Comparison of ENCODE assay signal across 8 mouse cellular contexts in the genomic region with DNA sequence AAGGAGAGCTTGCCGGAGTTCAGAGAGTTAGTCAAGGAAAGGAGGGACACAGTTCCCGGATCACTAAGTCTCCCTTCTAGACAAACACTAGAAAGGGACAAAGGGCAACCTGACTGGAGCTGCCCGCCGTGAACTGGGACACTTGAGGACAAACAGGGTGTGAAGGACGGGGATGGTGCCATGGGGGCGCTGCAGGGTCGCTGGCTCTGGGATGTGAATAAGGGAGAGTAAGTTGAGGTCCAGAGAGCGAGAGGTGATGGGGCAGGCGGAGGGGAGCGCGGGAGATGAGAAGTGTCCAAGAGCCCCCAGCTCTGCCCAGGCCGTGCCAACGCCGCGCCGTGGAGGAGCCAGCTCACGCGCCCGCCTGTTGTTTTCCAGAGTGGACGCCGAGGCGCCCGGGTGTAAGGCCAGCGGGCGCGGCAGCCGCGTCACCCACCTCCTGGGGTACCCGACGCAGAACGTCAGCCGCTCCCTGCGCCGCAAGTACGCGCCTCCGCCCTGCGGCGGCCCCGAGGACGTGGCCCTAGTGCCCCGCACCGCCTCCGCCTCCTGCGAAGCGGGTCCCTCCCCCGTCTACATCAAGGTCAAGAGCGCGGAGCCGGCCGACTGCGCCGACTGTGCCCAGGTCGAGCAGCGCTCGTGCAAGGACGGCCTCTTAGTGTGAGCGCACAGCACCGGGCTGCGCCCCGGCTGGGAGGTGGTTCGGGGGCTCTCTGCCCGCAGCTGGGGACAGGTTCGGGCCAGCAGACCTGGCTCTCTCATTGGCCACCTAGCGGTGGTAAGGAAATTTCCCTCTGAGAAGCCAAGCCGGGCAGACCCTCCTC. TPM values are rescaled to one million over a fixed set of nuclear protein-coding genes. Genes with fewer than 3 reads are reported as not detected.
DNase-seq lines count a peak whose midpoint lies in the region; ATAC-seq and TF ChIP-seq lines count a peak whose summit lies in the region.

No protein-coding gene starts in this region.

- H3K4me3 ChIP-seq in C2C12 (ENCODE audit: insufficient read depth, poor library complexity, severe bottlenecking) = peak overlapping the region; percentile 14
- H3K4me3 ChIP-seq in forebrain, embryonic 12.5 days (replicated peaks) = peak overlapping the region; percentile 70
- peak overlapping the region; percentile 68 for H3K4me3 ChIP-seq in heart, postnatal 0 days (ENCODE audit: low read depth, low read length)
- H3K4me3 ChIP-seq in liver, embryonic 14.5 days (ENCODE audit: insufficient read depth in 1 of 2, low read depth in 2 of 2, low read length in 2 of 2) = peak overlapping the region; percentile 30 to 36
- H3K4me3 ChIP-seq in stomach, embryonic 16.5 days (replicated peaks; ENCODE audit: low read length) = peak overlapping the region; percentile 72

- peak overlapping the region; percentile 72 for H3K9ac ChIP-seq in forebrain, embryonic 12.5 days
- peak overlapping the region; percentile 52 for H3K9ac ChIP-seq in heart, postnatal 0 days (replicated peaks; ENCODE audit: low read depth, low read length)
- H3K9ac ChIP-seq in liver, embryonic 14.5 days (replicated peaks) = no peak overlapping the region
- H3K9ac ChIP-seq in stomach, embryonic 16.5 days (ENCODE audit: low read length) = peak overlapping the region; percentile 82

- DNase-seq in brain, adult 2 months (ENCODE audit: low read depth, low spot score) = peak; percentile 74
- DNase-seq in heart, postnatal 0 days (ENCODE audit: low spot score) = peak; percentile 69
- peak; percentile 78 to 89 for DNase-seq in kidney, postnatal 25 days
- DNase-seq in liver, embryonic 14.5 days (ENCODE audit: low read depth in 3 of 3, low spot score in 3 of 3) = no peak
- peak; percentile 85 for DNase-seq in neural tube, embryonic 10.5 days (ENCODE audit: extremely low spot score, low spot score)

- H3K79me3 ChIP-seq in C2C12 (ENCODE audit: low read depth) = no peaks in the 10 kb centered on the region

- H3K79me2 ChIP-seq in C2C12 (ENCODE audit: control insufficient read depth, insufficient read depth) = no peaks in the 10 kb centered on the region

- TF ChIP-seq EP300 in heart, postnatal 0 days (IDR thresholded peaks at IDR 0.05; ENCODE audit: low read depth) = no peak
- no peak for TF ChIP-seq EP300 in liver, embryonic 14.5 days (IDR thresholded peaks at IDR 0.05; ENCODE audit: low read depth)

- H3K4me1 ChIP-seq in forebrain, embryonic 12.5 days = peaks cover 19% of the 10 kb centered on the region
- peaks cover 10% of the 10 kb centered on the region for H3K4me1 ChIP-seq in heart, postnatal 0 days (ENCODE audit: control insufficient read depth, insufficient read depth)
- no peaks in the 10 kb centered on the region for H3K4me1 ChIP-seq in liver, embryonic 14.5 days (replicated peaks; ENCODE audit: control insufficient read depth in 2 of 2, insufficient read depth in 2 of 2, low read length in 1 of 2)
- H3K4me1 ChIP-seq in stomach, embryonic 16.5 days (ENCODE audit: control insufficient read depth, insufficient read depth, low read length) = peaks cover 12% of the 10 kb centered on the region; the same call in 1 of the 2 replicates

- no peaks in the 10 kb centered on the region for H3K9me3 ChIP-seq in forebrain, embryonic 12.5 days
- H3K9me3 ChIP-seq in heart, postnatal 0 days (replicated peaks; ENCODE audit: control insufficient read depth, low read length) = no peaks in the 10 kb centered on the region
- no peaks in the 10 kb centered on the region for H3K9me3 ChIP-seq in liver, embryonic 14.5 days (ENCODE audit: control insufficient read depth, low read length)
- no peaks in the 10 kb centered on the region for H3K9me3 ChIP-seq in stomach, embryonic 16.5 days (replicated peaks; ENCODE audit: control insufficient read depth, low read length)

- H3K27ac ChIP-seq in forebrain, embryonic 12.5 days = no peak overlapping the region
- H3K27ac ChIP-seq in heart, postnatal 0 days (ENCODE audit: low read depth) = peak overlapping the region; percentile 14
- no peak overlapping the region for H3K27ac ChIP-seq in liver, embryonic 14.5 days
- peak overlapping the region; percentile 44; the same call in 1 of the 2 replicates for H3K27ac ChIP-seq in stomach, embryonic 16.5 days (ENCODE audit: low read length)

- no peaks in the 10 kb centered on the region for H3K36me3 ChIP-seq in C2C12 (ENCODE audit: control insufficient read depth, insufficient read depth)
- H3K36me3 ChIP-seq in forebrain, embryonic 12.5 days (replicated peaks) = no peaks in the 10 kb centered on the region
- no peaks in the 10 kb centered on the region for H3K36me3 ChIP-seq in heart, postnatal 0 days (replicated peaks; ENCODE audit: control insufficient read depth, insufficient read depth, low read length)
- no peaks in the 10 kb centered on the region for H3K36me3 ChIP-seq in liver, embryonic 14.5 days (replicated peaks; ENCODE audit: control insufficient read depth, insufficient read depth, low read depth)
- H3K36me3 ChIP-seq in stomach, embryonic 16.5 days (ENCODE audit: control insufficient read depth, insufficient read depth, low read length) = no peaks in the 10 kb centered on the region

- ATAC-seq in forebrain, embryonic 12.5 days (ENCODE audit: low FRiP score) = peak; percentile 90
- peak; percentile 81 for ATAC-seq in heart, postnatal 0 days (ENCODE audit: insufficient read depth, low read depth)
- ATAC-seq in liver, embryonic 14.5 days (ENCODE audit: insufficient read depth) = peak; percentile 47; the same call in 1 of the 2 replicates
- peak; percentile 87 for ATAC-seq in stomach, embryonic 16.5 days (ENCODE audit: insufficient read depth, low FRiP score)

- WGBS in forebrain, embryonic 12.5 days = under 1% methylated on average over 66 of the region's 66 CpGs
- under 1% methylated on average over 63 of the region's 66 CpGs for WGBS in heart, postnatal 0 days
- WGBS in liver, embryonic 14.5 days (ENCODE audit: insufficient replicate concordance) = under 1% methylated on average over 66 of the region's 66 CpGs
- WGBS in stomach, embryonic 16.5 days = under 1% methylated on average over 66 of the region's 66 CpGs

- H3K4me2 ChIP-seq in forebrain, embryonic 12.5 days = peak overlapping the region; percentile 97
- peak overlapping the region; percentile 94 for H3K4me2 ChIP-seq in heart, postnatal 0 days (ENCODE audit: low read depth, low read length)
- peak overlapping the region; percentile 52 for H3K4me2 ChIP-seq in liver, embryonic 14.5 days (ENCODE audit: low read depth)
- H3K4me2 ChIP-seq in stomach, embryonic 16.5 days (ENCODE audit: low read depth, low read length) = peak overlapping the region; percentile 93

- TF ChIP-seq CTCF in C2C12 (IDR thresholded peaks at IDR 0.05; ENCODE audit: control insufficient read depth, insufficient read depth, insufficient read length) = peak; percentile 50
- TF ChIP-seq CTCF in heart, postnatal 0 days (IDR thresholded peaks at IDR 0.05; ENCODE audit: low read depth) = peak; percentile 53
- peak; percentile 50 for TF ChIP-seq CTCF in liver, embryonic 14.5 days (IDR thresholded peaks at IDR 0.05; ENCODE audit: low read depth)

- no peaks in the 10 kb centered on the region for H3K27me3 ChIP-seq in C2C12 (ENCODE audit: control insufficient read depth, insufficient read depth, insufficient read length)
- H3K27me3 ChIP-seq in forebrain, embryonic 12.5 days = peaks cover 65% of the 10 kb centered on the region
- H3K27me3 ChIP-seq in heart, postnatal 0 days (ENCODE audit: control insufficient read depth, insufficient read depth, low read length) = peaks cover 34% of the 10 kb centered on the region
- peaks cover 35% of the 10 kb centered on the region for H3K27me3 ChIP-seq in liver, embryonic 14.5 days (ENCODE audit: control insufficient read depth, insufficient read depth, low read length)
- peaks cover 16% of the 10 kb centered on the region for H3K27me3 ChIP-seq in stomach, embryonic 16.5 days (ENCODE audit: control insufficient read depth, insufficient read depth, low read length)

- H3ac ChIP-seq in C2C12 (ENCODE audit: control insufficient read depth, insufficient read length, low read depth) = peak overlapping the region; percentile 43

RNA-seq across cellular contexts. Expression of gene Vsig8, which starts 7.1 kb away (rescaled TPM):
- polyA plus RNA-seq in C2C12 (2012; fragmentation: generic; extraction: Trizol) = not detected
- 0.28 TPM in 1 of 2 replicates, not detected in the other for polyA plus RNA-seq in forebrain, embryonic 12.5 days (2016; fragmentation: Nextera tagmentation; extraction: Ambion mirVana)
- total RNA-seq in heart, postnatal 0 days (2014; rRNA removed; ENCODE audit: low replicate concordance) = not detected in 2 replicates
- polyA plus RNA-seq in heart, postnatal 0 days (2015; fragmentation: Nextera tagmentation; extraction: Ambion mirVana) = 0.12 and 0.19 TPM in 2 replicates
- polyA plus RNA-seq in liver, embryonic 14.5 days (2012; rRNA removed) = not detected in 2 replicates
- polyA plus RNA-seq in liver, embryonic 14.5 days (2014; fragmentation: Nextera tagmentation; extraction: Ambion mirVana) = not detected in 2 replicates
- 1.6 and 2.5 TPM in 2 replicates for polyA plus RNA-seq in stomach, embryonic 16.5 days (2015; fragmentation: Nextera tagmentation; extraction: Ambion mirVana)

RNA-seq across cellular contexts. Expression of gene Slamf8, which starts 27.5 kb away (rescaled TPM):
- not detected for polyA plus RNA-seq in C2C12 (2012; fragmentation: generic; extraction: Trizol)
- polyA plus RNA-seq in forebrain, embryonic 12.5 days (2016; fragmentation: Nextera tagmentation; extraction: Ambion mirVana) = not detected in 2 replicates
- 0.46 TPM in 1 of 2 replicates, not detected in the other for total RNA-seq in heart, postnatal 0 days (2014; rRNA removed; ENCODE audit: low replicate concordance)
- not detected in 2 replicates for polyA plus RNA-seq in heart, postnatal 0 days (2015; fragmentation: Nextera tagmentation; extraction: Ambion mirVana)
- polyA plus RNA-seq in liver, embryonic 14.5 days (2012; rRNA removed) = 0.11 and 0.15 TPM in 2 replicates
- polyA plus RNA-seq in liver, embryonic 14.5 days (2014; fragmentation: Nextera tagmentation; extraction: Ambion mirVana) = 0.09 TPM in 1 of 2 replicates, not detected in the other
- polyA plus RNA-seq in stomach, embryonic 16.5 days (2015; fragmentation: Nextera tagmentation; extraction: Ambion mirVana) = 0.39 and 0.45 TPM in 2 replicates

RNA-seq across cellular contexts. Expression of gene Fcrl6, which starts 39.5 kb away (rescaled TPM):
- polyA plus RNA-seq in C2C12 (2012; fragmentation: generic; extraction: Trizol) = not detected
- 0.24 TPM in 1 of 2 replicates, not detected in the other for polyA plus RNA-seq in forebrain, embryonic 12.5 days (2016; fragmentation: Nextera tagmentation; extraction: Ambion mirVana)
- not detected in 2 replicates for total RNA-seq in heart, postnatal 0 days (2014; rRNA removed; ENCODE audit: low replicate concordance)
- not detected in 2 replicates for polyA plus RNA-seq in heart, postnatal 0 days (2015; fragmentation: Nextera tagmentation; extraction: Ambion mirVana)
- not detected in 2 replicates for polyA plus RNA-seq in liver, embryonic 14.5 days (2012; rRNA removed)
- not detected in 2 replicates for polyA plus RNA-seq in liver, embryonic 14.5 days (2014; fragmentation: Nextera tagmentation; extraction: Ambion mirVana)
- polyA plus RNA-seq in stomach, embryonic 16.5 days (2015; fragmentation: Nextera tagmentation; extraction: Ambion mirVana) = not detected in 2 replicates

RNA-seq across cellular contexts. Expression of gene Cfap45, which starts 42.3 kb away (rescaled TPM):
- polyA plus RNA-seq in C2C12 (2012; fragmentation: generic; extraction: Trizol) = not detected
- polyA plus RNA-seq in forebrain, embryonic 12.5 days (2016; fragmentation: Nextera tagmentation; extraction: Ambion mirVana) = 1.2 and 2.6 TPM in 2 replicates
- total RNA-seq in heart, postnatal 0 days (2014; rRNA removed; ENCODE audit: low replicate concordance) = 3.6 and 6.6 TPM in 2 replicates
- polyA plus RNA-seq in heart, postnatal 0 days (2015; fragmentation: Nextera tagmentation; extraction: Ambion mirVana) = 2.3 and 2.6 TPM in 2 replicates
- 0.15 and 0.28 TPM in 2 replicates for polyA plus RNA-seq in liver, embryonic 14.5 days (2012; rRNA removed)
- 0.22 and 0.29 TPM in 2 replicates for polyA plus RNA-seq in liver, embryonic 14.5 days (2014; fragmentation: Nextera tagmentation; extraction: Ambion mirVana)
- 2.6 and 3.1 TPM in 2 replicates for polyA plus RNA-seq in stomach, embryonic 16.5 days (2015; fragmentation: Nextera tagmentation; extraction: Ambion mirVana)

Comparison
In these comparisons a context has a peak if more than half of its experiments do, and no peak if none do; other contexts are left out.
1. H3K4me3 ChIP-seq: peak in every context shown above with its lines; median percentile 72 in stomach, embryonic 16.5 days; 70 in forebrain, embryonic 12.5 days; 68 in heart, postnatal 0 days; 33 in liver, embryonic 14.5 days; 14 in C2C12.
2. DNase-seq: peak in brain, adult 2 months (single experiment), heart, postnatal 0 days (single experiment), kidney, postnatal 25 days (2 of 2) and neural tube, embryonic 10.5 days (single experiment); none in liver, embryonic 14.5 days (0 of 3).
3. H3K27ac ChIP-seq: peak in heart, postnatal 0 days (single experiment) and stomach, embryonic 16.5 days (single experiment); none in forebrain, embryonic 12.5 days (single experiment) and liver, embryonic 14.5 days (single experiment).
4. Peak in every context shown above with its lines, with median percentiles within 50 percentile points of each other: CTCF ChIP-seq, ATAC-seq and H3K4me2 ChIP-seq.